Mouse (Mus musculus): ENCODE measurements around the gene Zfand2a.

Gene Zfand2a

DNA sequence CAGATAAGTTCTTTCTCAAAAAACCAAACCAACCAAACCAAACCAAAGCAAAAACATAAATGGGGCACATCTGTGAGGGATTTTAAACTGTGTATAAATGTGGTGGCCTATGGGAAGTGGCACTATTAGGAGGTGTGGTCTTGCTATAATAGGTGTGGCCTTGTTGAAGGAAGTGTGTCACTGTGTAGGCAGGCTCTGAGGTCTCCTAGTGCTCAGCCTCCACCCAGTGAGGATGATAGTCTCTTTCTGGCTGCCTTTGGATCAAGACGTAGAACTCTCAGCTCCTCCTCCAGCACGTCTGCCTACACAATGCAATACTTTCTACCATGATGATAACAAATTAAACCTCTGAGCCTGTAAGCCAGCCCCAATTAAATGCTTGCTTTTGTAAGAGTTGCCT lies 18.0 kb downstream of the Zfand2a start:
- DNase-seq: no peak

DNA sequence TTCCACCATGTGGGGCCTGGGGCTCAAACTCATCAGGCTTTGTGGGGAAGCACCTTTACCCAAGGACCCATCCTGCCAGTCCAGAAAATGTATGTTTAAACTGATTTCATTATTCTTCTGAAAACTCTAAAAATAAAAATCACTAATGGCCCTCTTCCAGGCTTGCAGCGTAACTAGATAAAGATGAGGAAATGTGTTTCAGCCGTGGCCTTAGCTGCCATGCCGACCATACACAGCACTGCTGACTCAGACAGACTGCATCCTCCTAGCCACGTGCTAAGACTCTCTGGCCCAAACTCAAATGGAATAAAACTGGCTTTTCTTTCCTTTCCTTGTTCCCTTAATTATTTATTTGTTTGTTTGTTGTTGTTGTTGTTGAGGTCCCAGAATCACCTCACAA lies 19.5 kb downstream of the Zfand2a start:
- no peak for DNase-seq

DNA sequence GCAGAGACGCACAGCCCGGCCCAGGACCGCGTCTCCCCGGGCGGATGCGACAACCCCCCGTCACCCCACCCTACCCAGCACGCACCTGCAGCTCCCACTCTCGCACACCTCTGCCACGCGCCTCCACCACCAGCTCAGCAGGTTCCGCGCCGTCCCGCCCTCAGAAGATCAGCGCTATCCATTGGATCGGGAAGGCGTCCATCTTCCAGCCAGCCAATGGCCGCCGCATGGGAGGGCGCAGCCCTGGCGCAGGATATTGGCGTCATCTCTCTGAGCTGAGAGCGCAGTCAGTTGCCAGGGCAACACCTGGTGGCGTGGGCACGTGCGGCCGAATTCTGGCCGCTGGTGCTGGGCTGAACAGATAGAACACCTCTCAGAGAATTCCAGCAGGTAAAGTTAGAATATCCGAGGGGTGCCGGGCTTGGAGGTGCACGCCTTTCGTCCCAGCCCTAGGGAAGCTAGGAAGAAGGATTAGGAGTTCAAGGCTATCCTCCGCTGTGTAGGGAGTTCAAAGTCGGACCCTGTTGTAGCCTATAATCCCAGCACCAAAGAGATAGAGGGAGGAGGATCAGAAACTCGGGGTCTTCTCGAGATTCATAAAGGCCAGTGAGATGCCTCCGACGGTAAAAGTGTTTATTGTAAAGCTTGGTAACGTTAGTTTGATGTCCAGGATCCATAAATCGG lies 23.8 kb downstream of the Zfand2a start, which contains the start of gene 3110082I17Rik:
3110082I17Rik (minus strand) TSS at position 144 of the 684 bp plus-strand sequence.
- DNase-seq: peak; percentile 98

DNA sequence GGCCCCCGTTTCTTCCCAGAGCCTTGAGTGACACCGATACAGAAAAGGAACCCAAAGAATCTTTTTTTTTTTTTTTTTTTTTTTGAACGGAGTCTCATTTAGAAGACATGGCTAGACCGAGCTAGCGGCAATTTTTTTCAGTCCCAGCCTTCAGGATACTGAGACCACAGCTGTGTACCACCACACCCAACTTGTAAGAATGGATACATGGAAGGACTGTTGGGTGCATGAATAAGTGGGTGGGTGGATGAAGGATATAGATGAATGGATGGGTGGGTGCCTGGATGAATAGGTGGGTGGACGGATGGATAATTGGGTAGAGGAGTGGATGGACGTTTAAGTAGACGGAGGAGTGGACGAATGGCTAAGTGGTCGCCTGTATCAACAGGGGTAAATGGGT lies 24.4 kb downstream of the Zfand2a start:
- no peak for DNase-seq

DNA sequence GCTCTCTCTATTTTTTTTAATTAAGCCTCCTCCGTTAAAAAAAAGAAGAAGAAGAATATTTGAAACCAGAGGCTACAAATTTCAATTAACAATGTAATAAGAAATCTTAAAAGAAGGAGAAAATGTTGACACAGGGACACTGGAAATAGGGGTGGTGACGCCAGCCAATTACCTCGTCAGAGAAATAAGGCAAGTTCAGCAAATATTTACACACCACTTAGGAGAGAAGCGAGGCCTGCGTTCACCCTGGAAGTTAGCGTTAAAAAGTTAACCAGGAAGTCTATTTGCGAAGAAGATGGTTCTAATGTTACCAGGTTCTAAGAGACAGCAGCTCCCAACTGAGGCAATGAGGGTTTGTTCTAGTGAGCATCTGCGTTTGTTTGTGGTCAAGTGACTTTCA lies 27.1 kb downstream of the Zfand2a start:
- DNase-seq: no peak

DNA sequence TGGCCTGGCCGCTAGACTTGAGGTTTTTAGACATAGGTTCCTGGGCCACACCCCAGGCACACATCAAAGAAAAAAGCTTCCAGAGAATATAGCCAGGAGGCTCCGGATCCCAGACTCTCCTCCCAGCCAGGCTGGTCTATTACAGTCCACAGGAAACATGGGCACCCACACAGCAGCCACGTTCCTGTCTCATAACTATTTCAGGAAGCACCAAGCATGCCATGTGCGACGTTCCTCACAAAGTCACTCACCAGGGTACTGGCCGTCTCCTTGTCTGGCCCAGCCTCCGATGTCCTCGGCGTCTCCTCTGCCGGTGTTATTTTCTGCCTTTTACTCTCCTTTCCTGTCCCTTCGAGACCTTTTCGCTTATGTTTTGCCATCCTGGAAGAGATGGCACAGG lies 29.2 kb downstream of the Zfand2a start:
- peak; percentile 70 for DNase-seq

DNA sequence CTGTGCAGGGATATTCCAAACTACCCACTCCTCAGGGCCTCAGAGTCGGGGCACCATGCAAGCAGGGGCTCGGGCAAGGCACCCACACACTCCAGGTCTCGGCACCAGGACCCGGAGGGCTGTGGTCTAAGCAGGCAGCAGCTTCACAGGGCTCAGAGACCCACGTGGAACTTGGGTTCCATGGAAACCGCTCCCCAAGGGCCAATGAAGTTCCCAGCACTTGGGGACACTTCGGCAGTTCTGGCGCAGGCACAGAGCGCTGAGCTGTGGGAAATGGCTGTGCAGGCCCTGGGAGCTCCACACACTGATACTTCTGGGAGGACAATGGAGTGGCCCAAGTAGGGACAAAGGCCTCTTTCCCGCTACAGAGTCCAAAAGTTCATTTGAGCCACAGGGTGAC lies 31.3 kb downstream of the Zfand2a start:
- no peak for DNase-seq

DNA sequence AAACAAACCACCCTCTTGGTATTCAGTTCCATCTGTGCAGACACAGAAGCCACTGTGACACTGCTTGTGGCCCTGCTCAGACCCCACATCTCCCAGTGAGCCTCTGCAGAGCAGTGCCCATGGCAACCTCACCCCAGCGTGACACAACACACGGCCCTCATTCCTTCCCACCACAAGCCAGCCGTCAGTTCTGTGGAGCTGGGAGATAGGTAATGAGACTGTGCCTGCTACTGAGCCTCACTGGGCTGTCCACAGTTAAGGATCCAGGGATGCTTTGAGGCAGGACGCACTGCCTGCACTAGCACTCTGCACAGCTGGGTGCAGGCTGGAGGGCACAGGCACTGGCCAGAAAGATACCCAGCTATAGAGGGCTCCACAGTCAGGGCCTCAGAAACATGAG lies 34.4 kb downstream of the Zfand2a start:
- DNase-seq: no peak

DNA sequence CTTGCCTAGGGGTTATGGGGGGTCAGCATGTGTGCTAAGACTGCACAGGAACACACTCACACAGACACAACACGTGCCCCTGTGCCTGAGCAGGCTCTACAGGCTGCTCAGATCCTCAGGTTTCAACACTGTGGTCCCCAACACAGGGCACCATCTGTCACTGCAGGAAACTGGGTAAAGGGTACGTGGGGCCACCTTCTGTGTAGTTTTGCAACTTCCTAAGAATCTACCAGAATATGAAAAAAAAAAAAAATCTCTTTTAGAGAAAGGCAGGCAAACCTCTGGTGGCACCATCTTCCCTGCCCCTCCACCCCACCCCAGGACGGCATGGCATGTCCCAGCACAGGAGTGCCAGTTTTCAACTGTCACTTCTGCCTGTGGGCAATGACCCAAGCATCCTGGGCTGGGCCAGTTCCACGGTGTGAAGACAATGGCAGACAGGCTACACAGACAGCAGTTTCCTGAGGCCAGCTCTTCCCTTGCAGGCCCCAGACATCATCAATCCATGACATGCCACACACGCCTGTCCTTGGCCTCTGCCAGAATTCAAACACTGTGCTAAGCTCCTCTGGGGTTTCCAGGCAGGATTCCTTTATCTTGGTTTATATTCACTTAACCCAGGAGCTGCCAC lies 35.1 kb downstream of the Zfand2a start:
- DNase-seq: no peak

DNA sequence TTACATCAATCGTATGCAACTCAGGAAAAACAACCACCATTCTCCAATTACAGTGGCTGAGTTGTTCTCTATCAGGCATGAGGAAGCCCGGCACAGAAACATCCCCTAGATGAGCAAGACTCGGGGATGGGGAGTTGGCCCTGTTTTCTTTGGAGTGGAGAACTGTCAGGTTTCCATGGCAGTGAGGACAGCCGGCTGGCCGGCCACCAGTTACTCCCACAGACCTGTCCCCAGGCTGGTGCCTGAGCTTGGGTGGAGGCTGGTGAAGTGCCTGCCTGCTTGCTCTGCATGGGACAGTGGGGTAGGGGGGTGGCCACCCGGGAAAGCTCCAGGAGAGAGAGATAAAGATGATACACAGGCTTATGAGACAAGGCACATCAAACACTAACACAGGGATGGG lies 36.3 kb downstream of the Zfand2a start:
- peak; percentile 68 for DNase-seq

DNA sequence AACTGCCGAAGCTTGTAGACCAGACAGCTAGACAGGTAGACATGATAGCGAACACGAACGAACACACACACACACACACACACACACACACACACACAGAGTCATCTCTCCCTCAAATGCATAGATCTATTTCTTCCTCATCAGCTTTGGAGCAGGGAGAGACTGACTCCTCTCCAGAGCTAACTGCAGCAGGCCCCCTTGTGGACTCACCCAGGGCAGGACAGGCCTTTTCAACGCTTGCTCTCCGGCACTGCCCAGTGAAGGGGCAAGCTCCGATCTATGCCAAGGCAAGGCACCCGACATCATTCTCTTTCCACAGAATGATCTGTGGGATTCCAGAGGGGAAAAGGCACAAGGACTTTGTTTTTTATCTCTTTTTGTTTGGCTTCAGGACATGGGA lies 39.1 kb downstream of the Zfand2a start:
- no peak for DNase-seq

DNA sequence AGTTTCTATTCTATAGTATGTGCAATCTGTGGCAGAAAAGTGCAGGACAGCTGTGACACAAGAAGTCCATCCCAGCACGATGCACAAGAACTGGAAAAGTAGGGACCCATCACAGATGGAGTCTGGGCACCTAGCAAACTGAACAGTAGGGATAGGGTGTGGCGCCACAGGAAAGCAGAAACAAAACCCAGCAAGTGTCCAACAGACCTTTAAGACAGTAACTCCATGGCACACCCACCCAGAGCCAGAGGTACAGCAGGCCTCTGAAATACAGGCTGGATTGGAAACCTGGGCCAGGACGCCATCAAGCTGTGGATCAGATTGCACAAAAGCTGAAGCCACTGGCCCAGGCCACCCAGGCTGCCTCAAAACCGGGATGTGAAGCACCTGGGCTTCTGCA lies 41.4 kb downstream of the Zfand2a start:
- DNase-seq: no peak

DNA sequence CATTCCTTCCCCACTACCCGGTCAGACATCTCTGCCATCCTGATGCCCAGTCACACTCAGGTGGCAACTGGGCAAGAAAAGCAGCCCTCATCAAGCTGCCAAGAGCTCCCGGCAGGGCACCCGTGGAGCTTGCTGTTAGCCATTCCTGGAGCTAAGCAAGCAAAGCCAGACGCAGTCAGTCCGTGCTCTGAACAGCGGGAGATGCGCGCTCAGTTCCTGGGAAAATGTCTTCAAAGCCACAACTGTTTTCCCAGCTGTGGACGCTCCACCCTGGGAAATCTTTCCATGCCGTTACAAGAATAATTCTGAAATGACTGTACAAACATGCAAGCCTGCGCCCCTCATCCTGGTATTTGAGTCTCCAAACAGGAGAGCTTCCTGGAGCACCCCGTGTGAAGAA lies 41.9 kb downstream of the Zfand2a start:
- no peak for DNase-seq

DNA sequence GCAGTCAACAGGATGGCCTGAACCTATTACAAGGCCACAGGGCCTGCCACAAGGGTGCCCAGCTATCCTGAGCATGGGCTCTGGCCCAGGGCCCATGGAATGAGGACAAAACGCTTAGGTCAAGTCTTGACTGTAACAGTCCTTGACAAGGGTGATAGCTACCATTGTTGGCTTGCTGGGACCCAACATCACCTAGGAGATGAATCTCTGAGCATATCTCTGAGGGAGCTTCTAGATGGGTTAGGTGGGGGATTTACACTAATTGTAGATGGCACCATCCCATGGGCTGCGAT lies 42.7 kb downstream of the Zfand2a start:
- no peak for DNase-seq

DNA sequence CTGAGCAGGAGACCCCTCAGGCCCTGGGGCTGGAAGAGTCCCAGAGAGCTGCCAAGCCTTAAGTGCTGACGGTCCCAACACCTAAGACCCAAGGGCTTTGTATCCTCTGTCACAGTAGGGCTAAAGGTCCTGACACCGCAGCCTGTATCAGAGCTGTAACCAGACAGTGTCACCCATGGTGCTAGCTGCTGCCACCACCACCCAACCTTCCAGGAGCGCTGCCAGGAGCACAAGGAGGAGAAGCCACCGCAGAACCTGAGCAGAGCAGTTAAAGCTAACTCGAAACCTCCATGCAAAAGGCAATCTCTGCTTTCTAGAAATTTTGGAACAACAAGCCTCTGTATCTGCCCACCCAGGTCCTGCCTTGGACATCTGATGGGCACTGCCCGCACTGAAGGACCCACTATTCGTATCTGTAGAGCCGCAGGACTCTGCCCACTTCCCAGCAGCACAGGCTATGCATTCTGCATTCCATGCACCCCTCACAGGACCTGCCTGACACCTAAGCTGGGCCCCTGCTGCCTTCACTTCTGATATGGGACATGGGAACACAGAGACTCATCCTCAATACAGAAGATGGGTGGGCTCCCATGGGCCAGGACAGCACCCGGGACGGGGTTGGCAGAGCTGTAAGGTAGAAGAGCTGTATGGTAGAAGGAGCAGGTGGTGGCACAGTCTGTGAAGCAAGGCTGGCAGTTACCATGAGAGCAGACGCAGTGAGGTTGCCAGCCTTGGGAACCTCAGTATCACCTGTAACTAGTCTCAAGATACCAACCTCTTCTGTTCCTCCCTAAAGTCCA lies 43.2 kb downstream of the Zfand2a start:
- DNase-seq: no peak

DNA sequence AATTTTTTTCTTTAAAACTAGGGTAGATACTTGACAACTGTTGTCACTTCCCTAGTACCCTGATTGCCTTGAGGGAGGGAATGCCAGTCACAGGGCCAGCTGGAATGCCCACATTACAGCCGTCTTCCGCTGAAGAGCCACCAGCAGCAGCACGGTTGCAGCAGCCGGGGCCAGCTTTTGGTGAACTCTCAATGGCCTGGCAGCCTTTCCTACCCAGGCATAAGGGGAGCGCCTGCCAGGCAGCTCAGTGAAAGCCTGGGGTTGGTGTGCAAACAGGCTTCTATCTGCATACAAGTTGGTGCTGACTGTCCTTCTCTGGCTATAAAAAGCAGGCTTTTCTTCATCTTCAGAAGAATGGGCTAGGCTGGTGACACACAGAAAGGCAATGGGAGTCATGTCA lies 43.9 kb downstream of the Zfand2a start:
- no peak for DNase-seq

DNA sequence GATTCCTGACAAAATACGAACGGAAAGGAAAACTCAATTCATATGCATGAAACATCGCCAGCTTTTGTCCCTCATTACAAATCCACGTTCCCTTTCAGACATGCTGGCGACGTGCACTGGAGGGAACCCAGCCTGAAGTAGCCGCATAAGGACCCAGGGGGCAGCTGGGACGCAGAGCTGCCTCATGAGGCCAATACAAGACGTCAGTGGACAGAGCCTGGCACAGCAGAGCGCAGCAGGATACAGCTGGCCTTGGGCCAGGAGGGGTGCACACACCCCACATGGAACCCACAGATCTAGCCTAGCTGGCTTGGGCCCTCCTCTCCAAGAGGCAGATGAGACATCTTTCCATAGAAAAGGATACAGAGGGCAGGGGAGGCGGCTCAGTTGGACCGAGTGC lies 45.9 kb downstream of the Zfand2a start:
- no peak for DNase-seq

DNA sequence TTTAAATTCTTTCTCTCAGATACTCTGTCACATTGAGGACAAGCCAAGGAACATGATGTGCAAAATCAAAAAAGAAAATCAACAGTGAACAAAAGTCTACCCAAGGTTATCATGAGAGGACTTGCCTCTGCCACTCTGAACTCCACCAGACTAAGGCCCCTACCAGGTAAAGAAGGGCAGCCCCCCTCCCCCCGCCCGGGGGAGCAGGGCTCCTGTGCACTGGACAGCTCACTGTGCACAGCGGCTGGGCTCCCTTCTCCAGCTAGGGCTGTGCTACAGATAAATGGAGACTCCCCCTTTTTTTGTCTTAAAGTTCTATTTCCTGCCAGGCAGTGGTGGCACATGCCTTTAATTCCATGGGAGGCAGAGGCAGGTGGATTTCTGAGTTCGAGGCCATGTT lies 46.6 kb downstream of the Zfand2a start:
- no peak for DNase-seq

DNA sequence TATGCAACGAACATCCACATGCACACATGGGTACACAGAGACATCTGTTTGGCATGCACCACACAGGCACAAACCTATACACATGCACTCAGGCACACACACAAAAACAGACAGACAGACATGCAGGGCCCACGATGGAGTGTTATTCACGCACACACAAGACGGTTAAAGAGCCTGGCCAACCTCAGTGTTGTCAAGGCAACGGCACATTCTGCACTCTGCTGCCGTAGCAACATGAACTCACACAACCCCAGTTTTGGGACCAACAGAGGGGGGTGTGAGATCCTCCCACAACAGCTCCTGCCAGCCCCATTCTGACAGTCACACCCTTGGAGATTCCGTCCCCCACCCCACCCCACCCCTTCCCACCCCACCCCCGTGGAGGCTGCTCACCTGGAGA lies 49.4 kb downstream of the Zfand2a start:
- DNase-seq: peak; percentile 87

DNA sequence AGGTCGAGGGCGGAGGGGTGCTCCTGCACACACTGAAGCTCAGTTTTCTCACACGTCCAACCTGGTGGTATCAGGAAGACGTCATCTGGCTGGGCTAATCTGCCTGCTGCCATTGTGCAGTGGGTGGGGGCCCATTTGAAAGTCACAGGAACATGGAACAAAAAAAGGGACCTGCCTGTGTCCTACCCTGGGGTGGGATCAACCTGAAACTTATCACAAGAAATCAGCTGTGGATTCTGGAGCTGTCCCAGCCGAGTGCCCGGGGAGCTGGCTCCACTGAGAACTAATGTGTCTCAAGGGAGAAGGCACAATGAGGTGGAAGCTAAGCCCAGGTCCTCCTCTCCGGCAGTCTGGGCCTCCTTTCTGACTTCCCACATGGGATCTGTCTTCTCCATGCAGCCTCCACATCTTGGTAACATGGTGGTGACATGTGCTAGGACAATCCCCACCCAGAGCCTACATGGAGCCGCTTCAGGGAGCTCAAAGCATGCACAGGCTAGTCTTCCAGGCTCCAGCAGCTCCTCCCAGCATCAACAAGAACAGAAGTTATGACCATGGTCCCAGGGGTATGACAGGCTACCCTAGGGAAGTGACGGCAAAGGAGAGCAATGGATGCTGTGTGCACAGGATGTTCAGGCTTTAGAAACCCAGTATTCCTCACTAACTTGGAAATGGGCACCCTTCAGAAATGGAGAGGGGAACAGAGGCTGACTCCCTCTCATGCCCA lies 50.3 kb downstream of the Zfand2a start:
- no peak for DNase-seq

DNA sequence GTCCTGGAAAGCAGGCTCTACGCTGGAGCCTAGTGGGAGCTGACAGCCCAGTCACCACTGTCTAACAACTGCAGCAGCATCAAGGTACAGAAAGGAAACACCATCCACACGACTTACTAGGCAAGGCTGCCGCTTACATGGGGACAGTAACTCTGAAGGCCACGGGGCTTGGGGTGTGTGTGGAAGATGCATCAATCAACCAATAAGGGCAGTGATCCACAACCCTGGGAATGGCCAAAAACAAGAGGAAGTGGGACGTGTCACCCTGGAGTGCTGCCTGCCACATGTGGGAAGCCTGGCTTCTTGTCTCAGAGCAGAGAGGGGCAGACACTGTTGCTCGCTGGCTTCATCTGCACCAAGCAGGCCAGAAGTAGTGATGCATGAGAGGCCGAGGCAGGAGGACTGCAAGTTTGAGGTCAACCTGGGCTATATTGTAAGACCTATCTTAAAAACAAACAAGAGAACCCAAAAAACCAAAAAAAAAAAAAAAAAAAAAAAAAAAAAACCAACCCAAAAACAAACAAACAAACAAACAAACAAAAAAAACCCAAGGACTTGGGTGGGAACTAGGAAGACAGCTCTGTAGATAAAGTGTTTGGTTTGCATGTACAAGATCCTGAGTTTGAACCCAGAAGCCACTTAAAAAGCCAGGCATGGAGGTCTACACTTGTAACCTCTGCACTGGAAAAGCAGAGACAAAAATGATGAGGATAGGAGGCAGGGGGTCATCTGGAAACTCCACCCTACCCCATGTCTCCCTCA lies 51.4 kb downstream of the Zfand2a start:
- no peak for DNase-seq

DNA sequence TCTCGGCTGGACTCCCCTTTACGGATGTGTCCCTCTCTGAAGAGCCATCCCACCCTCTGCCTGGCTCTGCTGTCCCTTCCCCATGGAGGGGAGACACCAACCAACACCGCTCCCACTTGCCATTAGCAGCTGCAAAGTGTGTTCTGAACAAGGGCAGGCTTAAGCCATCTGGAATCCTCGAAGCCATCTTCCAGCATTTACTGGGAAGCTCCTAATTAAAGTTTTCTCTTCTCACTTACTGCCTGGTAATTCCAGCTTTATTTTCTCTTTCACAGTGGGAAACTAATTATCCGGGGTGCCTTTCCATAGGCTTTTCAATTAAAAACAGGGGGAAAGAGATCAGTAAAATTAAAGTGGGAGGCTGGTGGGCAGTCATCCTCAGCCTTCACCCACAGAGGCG lies 52.0 kb downstream of the Zfand2a start:
- DNase-seq: no peak

DNA sequence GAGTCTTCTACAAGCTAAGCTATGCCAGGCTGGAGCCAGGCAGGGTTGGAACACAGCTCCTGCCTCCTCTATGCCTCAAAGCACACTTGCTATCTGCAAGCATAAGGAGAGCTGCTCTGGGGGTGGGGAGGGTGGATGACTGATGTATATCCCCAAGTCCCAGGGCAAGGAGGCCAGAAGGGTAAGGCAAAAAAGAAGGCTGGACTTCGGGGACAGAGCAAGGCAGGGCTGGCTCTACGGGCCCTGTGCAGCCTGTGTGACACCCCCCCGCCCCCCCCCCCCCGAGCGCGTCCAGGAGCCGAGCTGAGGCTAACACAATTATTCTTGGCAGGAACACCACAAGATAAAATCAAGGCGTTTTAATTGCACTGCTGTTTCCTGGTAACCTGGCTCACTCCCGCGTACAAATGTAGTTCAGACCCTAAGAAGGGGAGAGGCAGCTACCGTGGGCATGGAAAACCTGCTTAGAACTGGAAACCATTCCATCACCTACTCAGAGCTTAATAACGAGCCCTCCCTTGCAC lies 54.5 kb downstream of the Zfand2a start:
- no peak for DNase-seq

Data from right cerebral cortex, adult 18-20 months (tissue).